Mouse (Mus musculus) erythroblast, embryonic 14.5 days (primary cell): Measurements from ENCODE around the gene Add3. TPM values are rescaled to one million over a fixed set of nuclear protein-coding genes. Genes with fewer than 3 reads are reported as not detected.
A peak's percentile ranks its signal among the peaks of the same experiment; 100 is the strongest.

Experiments used
- H3K27me3 ChIP-seq: 2 replicates; pipeline ENCODE4 v1.6.1; 2012; ENCODE audit warnings: inconsistent platforms; ENCODE audit not compliant: control insufficient read depth
- H3K36me3 ChIP-seq: 2 replicates; pipeline ENCODE4 v1.6.1; 2012; ENCODE audit warnings: mild to moderate bottlenecking, inconsistent platforms; ENCODE audit not compliant: control insufficient read depth
- H3K4me1 ChIP-seq: 2 replicates; pipeline ENCODE4 v1.6.1; 2012; ENCODE audit warnings: inconsistent platforms; ENCODE audit not compliant: control insufficient read depth
- H3K4me3 ChIP-seq: replicated peaks from 2 replicates; pipeline ENCODE3; 2012; ENCODE audit warnings: moderate library complexity, mild to moderate bottlenecking, inconsistent platforms
- H3K9me3 ChIP-seq: 2 replicates; pipeline ENCODE4 v1.6.1; 2012; ENCODE audit warnings: low read length, inconsistent platforms, mixed read lengths; ENCODE audit not compliant: control insufficient read depth
- GATA1 ChIP-seq: IDR thresholded peaks from 2 replicates; pipeline ENCODE4 v1.6.1; 2012; ENCODE audit warnings: low read length, inconsistent platforms, mixed read lengths
- TAL1 ChIP-seq: IDR thresholded peaks from 3 replicates; pipeline ENCODE4 v1.6.1; 2012; ENCODE audit warnings: low read length, inconsistent platforms, mixed read lengths
- polyA plus RNA-seq: library from polyadenylated mRNA; stranded (reverse); fragments of >175 nt; gene quantifications from 2 replicates; pipeline ENCODE4 v1.2.3, GENCODE M21; 2012

The Add3 gene
- polyA plus RNA-seq, 1 experiment = 0.18 TPM

GRCm38 (mm10) chr19:53230942-53231815 lies 90.9 kb downstream of the Add3 start:
- peaks cover 51% of the 10 kb centered on the region for H3K36me3 ChIP-seq
- TF ChIP-seq GATA1 (no peak), TAL1 (no peak)

DNA sequence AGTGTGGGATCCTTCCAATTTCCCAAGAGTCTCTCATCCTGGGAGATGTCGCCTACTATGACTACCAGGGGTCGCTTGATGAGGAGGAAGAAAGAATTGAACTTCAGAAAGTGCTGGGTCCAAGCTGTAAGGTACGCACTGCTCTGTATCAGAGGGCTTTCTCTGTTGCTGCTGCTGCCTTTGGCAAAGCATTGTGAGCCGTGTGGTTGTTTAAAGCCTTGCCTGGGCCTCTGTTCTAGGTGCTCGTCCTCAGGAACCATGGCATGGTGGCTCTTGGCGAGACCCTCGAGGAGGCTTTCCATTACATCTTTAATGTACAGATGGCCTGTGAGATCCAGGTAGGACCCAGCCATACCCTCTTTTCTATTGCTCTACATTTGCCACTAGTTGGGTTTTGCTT lies 93.3 kb downstream of the Add3 start:
- Histone ChIP-seq H3K36me3 (peaks cover 56% of the 10 kb centered on the region), H3K4me3 (no peak overlapping the region), H3K27me3 (no peaks in the 10 kb centered on the region), H3K9me3 (no peaks in the 10 kb centered on the region), H3K4me1 (no peaks in the 10 kb centered on the region; the same call in 1 of the 2 replicates)
- TF ChIP-seq TAL1 = no peak
- no peak for TF ChIP-seq GATA1

More at GRCm38 (mm10) chr19:53230942-53231815, 90.9 kb downstream of the Add3 start:
- no peaks in the 10 kb centered on the region for H3K9me3 ChIP-seq
- no peak overlapping the region for H3K4me3 ChIP-seq
- H3K27me3 ChIP-seq = no peaks in the 10 kb centered on the region
- no peaks in the 10 kb centered on the region; the same call in 1 of the 2 replicates for H3K4me1 ChIP-seq

DNA sequence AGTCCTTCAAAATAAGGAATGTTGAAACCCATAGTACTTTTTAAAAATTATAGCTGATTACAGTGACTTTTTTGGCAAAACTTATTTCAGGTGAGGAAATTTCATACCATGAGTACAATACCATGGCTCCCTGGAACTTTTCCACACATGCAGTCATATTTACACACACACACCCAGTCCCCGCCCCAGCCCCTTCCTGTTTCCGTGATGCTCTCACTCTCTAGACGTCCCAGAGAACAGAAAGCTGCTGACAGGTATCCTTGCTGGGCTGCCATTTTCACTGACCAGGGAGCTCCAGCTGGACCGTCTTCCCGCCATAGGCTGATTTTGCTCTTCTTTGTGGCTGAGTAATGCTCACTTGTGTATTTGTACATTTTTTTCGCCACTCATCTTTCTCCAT lies 101.6 kb downstream of the Add3 start:
- no peak for TF ChIP-seq GATA1
- H3K4me1 ChIP-seq = peaks cover 4% of the 10 kb centered on the region
- no peaks in the 10 kb centered on the region for H3K27me3 ChIP-seq
- peaks cover 60% of the 10 kb centered on the region for H3K36me3 ChIP-seq
- H3K4me3 ChIP-seq = no peak overlapping the region
- no peaks in the 10 kb centered on the region for H3K9me3 ChIP-seq

- Histone ChIP-seq H3K27me3 (no peaks in the 10 kb centered on the region), H3K9me3 (no peaks in the 10 kb centered on the region), H3K4me1 (peaks cover 25% of the 10 kb centered on the region), H3K4me3 (no peak overlapping the region), H3K36me3 (peaks cover 53% of the 10 kb centered on the region)
- TF ChIP-seq GATA1 = no peak
- no peak for TF ChIP-seq TAL1
Observed at GRCm38 (mm10) chr19:53243956-53244355, 103.7 kb downstream of the Add3 start.

- Histone ChIP-seq H3K27me3 (no peaks in the 10 kb centered on the region), H3K9me3 (no peaks in the 10 kb centered on the region), H3K4me3 (peak overlapping the region; percentile 22), H3K4me1 (peaks cover 52% of the 10 kb centered on the region), H3K36me3 (peaks cover 48% of the 10 kb centered on the region)
- TF ChIP-seq TAL1 = no peak
- no peak for TF ChIP-seq GATA1
Observed at GRCm38 (mm10) chr19:53247558-53247957, 107.3 kb downstream of the Add3 start.

DNA sequence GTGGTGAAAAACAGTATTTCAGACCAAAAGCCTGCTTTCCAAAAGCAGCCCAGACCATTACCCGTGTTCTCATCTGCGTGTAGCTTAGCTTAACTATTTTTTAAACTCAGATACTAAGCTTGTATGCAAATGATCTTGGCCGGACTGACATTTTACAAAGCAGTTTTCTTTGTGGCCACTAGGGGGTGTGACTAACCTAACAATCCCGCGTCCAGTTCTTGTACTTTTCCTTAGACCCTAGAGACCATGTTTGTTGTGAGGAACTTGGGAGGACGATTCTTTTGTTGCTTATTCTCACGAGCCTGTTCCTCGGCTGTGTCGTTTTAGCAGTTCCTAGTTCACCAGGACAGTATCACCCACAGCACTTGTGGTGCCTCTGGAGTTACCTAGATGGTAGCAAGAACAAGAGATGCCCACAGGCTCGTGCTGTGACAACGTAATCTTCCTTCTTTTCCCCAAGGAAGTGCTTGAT lies 107.8 kb downstream of the Add3 start:
- Histone ChIP-seq H3K4me1 (peaks cover 55% of the 10 kb centered on the region), H3K36me3 (peaks cover 46% of the 10 kb centered on the region), H3K4me3 (no peak overlapping the region), H3K9me3 (no peaks in the 10 kb centered on the region), H3K27me3 (no peaks in the 10 kb centered on the region)
- no peak for TF ChIP-seq TAL1
- TF ChIP-seq GATA1 = no peak

DNA sequence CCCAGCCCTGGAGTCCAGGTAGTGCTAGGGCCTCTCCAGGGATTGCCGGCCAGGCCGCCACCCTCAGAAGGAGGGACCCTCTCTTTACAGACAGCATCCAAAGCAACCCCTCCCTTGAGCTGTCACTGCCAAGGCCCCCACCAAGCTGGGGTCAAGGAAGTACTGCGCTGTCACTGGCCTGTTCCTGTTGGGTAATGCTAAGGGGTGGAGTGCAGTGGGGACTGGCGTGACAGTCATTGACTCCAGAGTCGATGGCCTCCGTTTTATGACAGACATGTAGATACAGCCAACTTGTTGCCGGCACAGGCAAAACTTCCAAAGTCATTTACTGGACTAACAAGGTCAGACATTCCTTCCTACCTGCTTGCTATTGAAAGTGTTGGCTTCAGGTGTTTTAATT lies 110.8 kb downstream of the Add3 start:
- H3K9me3 ChIP-seq = peaks cover 3% of the 10 kb centered on the region
- no peaks in the 10 kb centered on the region for H3K27me3 ChIP-seq
- no peak overlapping the region for H3K4me3 ChIP-seq
- peaks cover 45% of the 10 kb centered on the region for H3K36me3 ChIP-seq
- TF ChIP-seq TAL1 (no peak), GATA1 (no peak)
- H3K4me1 ChIP-seq = peaks cover 81% of the 10 kb centered on the region

DNA sequence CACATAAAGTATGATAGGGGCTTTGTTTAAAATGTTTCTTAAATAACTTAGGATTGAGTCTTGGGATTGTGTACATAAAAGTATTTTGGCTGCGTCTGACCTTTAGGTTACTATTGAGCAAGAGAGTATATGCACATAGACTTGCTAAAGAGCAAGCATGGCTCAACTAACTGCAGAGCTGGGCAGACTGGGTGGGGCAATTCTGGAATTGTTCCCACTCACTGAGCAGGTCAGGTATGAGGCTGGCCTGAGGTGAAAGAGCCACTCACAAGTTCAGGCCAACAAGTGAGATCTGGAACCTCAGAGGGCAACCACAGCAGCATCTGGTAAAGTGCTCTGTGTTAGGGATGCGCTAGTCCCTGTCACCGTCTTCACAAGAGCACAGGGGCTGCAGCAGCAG lies 111.4 kb downstream of the Add3 start:
- Histone ChIP-seq H3K36me3 (peaks cover 48% of the 10 kb centered on the region), H3K9me3 (peaks cover 7% of the 10 kb centered on the region), H3K4me1 (peaks cover 85% of the 10 kb centered on the region), H3K27me3 (no peaks in the 10 kb centered on the region), H3K4me3 (no peak overlapping the region)
- TF ChIP-seq TAL1 (no peak), GATA1 (no peak)

GRCm38 (mm10) chr19:53252111-53253028 lies 112.1 kb downstream of the Add3 start:
- Histone ChIP-seq H3K9me3 (peaks cover 7% of the 10 kb centered on the region), H3K4me3 (no peak overlapping the region), H3K27me3 (no peaks in the 10 kb centered on the region), H3K4me1 (peaks cover 85% of the 10 kb centered on the region), H3K36me3 (peaks cover 46% of the 10 kb centered on the region)
- no peak for TF ChIP-seq TAL1
- no peak for TF ChIP-seq GATA1
